Mouse (Mus musculus): ENCODE measurements around the gene Kdm8.

The Kdm8 gene

DNA sequence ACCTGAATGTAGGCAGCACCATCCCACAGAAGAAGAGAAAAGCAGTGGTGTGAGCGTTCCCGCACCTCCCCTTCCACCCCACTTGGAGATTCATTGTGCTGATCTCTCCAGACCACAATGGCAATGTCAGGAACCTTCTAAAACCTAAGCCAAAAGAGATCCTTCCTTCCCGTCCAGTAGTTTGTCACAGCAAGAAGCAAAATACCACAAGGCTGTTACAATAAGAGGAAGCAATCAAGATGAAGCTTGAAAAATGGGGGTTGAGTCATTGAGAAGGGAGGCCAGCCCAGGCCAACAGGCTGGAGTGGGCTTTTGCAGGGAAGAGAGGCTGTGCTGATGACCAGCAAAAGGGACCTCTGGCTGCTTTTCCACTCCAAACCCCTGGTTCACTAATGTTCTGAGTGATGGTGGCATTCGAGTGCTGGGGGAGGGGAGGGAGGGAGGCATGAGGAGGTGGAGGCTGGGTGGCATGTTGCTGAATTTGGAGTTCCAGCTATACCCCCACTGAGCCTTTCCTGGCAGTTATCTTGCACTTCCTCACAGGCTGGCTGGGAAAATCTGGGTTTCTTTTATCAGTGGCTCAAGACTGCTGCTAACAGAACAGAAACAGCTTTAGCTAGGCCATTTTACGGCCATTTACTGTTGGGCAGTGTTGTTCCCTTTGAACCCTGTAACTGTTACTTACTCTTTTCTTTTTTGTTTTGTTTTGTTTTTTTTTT is 59.1 kb downstream of the Kdm8 start:
- no peak for DNase-seq (ENCODE audit: low spot score)

GRCm38 (mm10) chr7:125504618-125505017 is 60.1 kb downstream of the Kdm8 start:
- no peak for DNase-seq (ENCODE audit: low spot score)

DNA sequence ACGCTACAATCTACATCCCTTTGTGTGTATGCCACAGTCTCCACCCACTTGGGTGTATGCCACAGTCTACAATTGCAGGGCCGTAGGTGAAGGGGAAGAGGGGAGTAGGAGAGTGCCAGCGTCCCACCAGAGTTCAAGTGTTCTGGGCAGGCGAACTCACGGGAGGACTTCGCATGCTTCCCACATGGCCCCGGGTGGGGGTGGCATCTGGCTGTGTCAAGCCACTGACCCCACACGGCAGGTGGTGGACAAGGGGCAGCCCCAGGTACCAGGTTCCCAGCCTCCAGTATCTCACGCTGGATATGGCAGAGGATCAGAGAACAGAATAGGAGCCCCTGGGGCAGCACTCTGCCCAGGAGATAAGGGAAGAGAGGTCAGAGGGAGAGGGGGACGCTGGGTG is 61.1 kb downstream of the Kdm8 start:
- DNase-seq (ENCODE audit: low spot score): no peak

DNA sequence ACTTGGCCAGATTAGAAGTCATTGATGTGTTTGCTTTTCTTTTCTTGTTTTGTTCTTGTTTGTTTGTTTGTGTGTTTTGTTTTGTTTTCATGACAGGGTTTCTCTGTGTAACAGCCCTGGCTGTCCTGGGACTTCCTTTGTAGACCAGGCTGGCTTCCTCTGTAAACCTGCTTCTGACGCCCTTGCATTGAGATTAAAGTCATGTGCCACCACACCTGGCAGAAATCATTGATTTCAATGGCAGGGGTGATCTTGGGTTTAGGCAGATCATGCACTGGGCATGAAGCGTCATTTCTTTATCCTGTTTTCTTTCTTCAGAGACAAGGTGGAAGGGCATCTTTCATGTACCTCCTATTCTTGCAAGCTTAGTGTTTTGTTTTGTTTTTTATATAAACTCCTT is 62.8 kb downstream of the Kdm8 start:
- no peak for DNase-seq (ENCODE audit: low spot score)

DNA sequence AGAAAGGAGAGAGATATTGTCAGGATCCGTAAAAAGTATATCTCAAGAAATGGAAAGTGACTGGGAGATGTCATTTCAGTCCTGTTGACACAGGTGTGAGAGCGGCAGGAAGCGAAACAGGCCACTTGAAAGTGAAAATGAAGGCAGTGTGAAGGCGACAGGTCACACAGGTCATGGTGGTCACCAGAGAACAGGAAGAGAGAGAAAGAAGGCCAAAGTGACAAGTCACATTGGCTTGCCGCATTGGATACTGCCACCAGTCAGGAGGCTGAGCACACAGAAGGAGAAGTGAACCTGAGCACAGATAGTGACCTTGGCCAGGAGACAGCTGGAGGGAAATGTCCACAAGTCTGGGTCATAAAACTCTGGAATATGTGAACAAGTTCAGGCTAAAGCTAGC is 67.0 kb downstream of the Kdm8 start:
- no peak for DNase-seq (ENCODE audit: low spot score)

- no peak for DNase-seq (ENCODE audit: low spot score)
Measured at GRCm38 (mm10) chr7:125511852-125512251, 67.4 kb downstream of the Kdm8 start.
